Mouse (Mus musculus): ENCODE data around the gene Ankrd50. TPM values are rescaled to one million over a fixed set of nuclear protein-coding genes. Genes with fewer than 3 reads are reported as not detected.
A peak's percentile ranks its signal among the peaks of the same experiment; 100 is the strongest.

Ankrd50 gene
- polyA plus RNA-seq, 1 experiment from 2014 or later, result 24.4 TPM

- H3K27ac ChIP-seq (replicated peaks), result no peak overlapping the region
- no peaks in the 10 kb centered on the region for H3K9me3 ChIP-seq (replicated peaks)
- no peak overlapping the region for H3K4me3 ChIP-seq (replicated peaks)
- no peak overlapping the region for H3K9ac ChIP-seq
- WGBS, result 85% methylated on average over 6 of the region's 6 CpGs
- no peaks in the 10 kb centered on the region for H3K36me3 ChIP-seq
- H3K4me1 ChIP-seq, result peaks cover 6% of the 10 kb centered on the region; the same call in 1 of the 2 replicates
- ATAC-seq (ENCODE audit: insufficient number of reproducible peaks, low FRiP score, low TSS enrichment, low read depth), result no peak
- no peak overlapping the region for H3K4me2 ChIP-seq (replicated peaks)
- no peaks in the 10 kb centered on the region for H3K27me3 ChIP-seq
Observed at GRCm38 (mm10) chr3:38435828-38436227, 48.8 kb downstream of the Ankrd50 start.

- no peaks in the 10 kb centered on the region for H3K9me3 ChIP-seq (replicated peaks)
- H3K4me3 ChIP-seq (replicated peaks), result no peak overlapping the region
- no peaks in the 10 kb centered on the region for H3K27me3 ChIP-seq
- H3K4me1 ChIP-seq, result peaks cover 6% of the 10 kb centered on the region; the same call in 1 of the 2 replicates
- no peaks in the 10 kb centered on the region for H3K36me3 ChIP-seq
- no peak overlapping the region for H3K9ac ChIP-seq
- no peak for ATAC-seq (ENCODE audit: insufficient number of reproducible peaks, low FRiP score, low TSS enrichment, low read depth)
- WGBS, result 94% methylated on average over 2 of the region's 2 CpGs
- H3K27ac ChIP-seq (replicated peaks), result no peak overlapping the region
- H3K4me2 ChIP-seq (replicated peaks), result no peak overlapping the region
Observed at GRCm38 (mm10) chr3:38434486-38434885, 50.2 kb downstream of the Ankrd50 start.

GRCm38 (mm10) chr3:38433495-38434464 is 50.9 kb downstream of the Ankrd50 start:
- no peak overlapping the region for H3K4me2 ChIP-seq (replicated peaks)
- no peak overlapping the region for H3K9ac ChIP-seq
- H3K36me3 ChIP-seq, result no peaks in the 10 kb centered on the region
- no peaks in the 10 kb centered on the region for H3K9me3 ChIP-seq (replicated peaks)
- no peak for ATAC-seq (ENCODE audit: insufficient number of reproducible peaks, low FRiP score, low TSS enrichment, low read depth)
- 25% methylated on average over 11 of the region's 11 CpGs for WGBS
- H3K27me3 ChIP-seq, result no peaks in the 10 kb centered on the region
- no peak overlapping the region for H3K27ac ChIP-seq (replicated peaks)
- H3K4me3 ChIP-seq (replicated peaks), result no peak overlapping the region
- peaks cover 6% of the 10 kb centered on the region; the same call in 1 of the 2 replicates for H3K4me1 ChIP-seq

- no peaks in the 10 kb centered on the region for H3K27me3 ChIP-seq
- no peak for ATAC-seq (ENCODE audit: insufficient number of reproducible peaks, low FRiP score, low TSS enrichment, low read depth)
- no peak overlapping the region for H3K4me3 ChIP-seq (replicated peaks)
- no peak overlapping the region for H3K27ac ChIP-seq (replicated peaks)
- no peaks in the 10 kb centered on the region for H3K36me3 ChIP-seq
- peaks cover 6% of the 10 kb centered on the region; the same call in 1 of the 2 replicates for H3K4me1 ChIP-seq
- WGBS, result 67% methylated on average over 5 of the region's 5 CpGs
- H3K4me2 ChIP-seq (replicated peaks), result no peak overlapping the region
- H3K9me3 ChIP-seq (replicated peaks), result no peaks in the 10 kb centered on the region
- no peak overlapping the region for H3K9ac ChIP-seq
Observed at GRCm38 (mm10) chr3:38431461-38431860, 53.2 kb downstream of the Ankrd50 start.

- 82% methylated on average over 6 of the region's 6 CpGs for WGBS
- ATAC-seq (ENCODE audit: insufficient number of reproducible peaks, low FRiP score, low TSS enrichment, low read depth), result no peak
- Histone ChIP-seq H3K4me2 (replicated peaks) (no peak overlapping the region), H3K27me3 (no peaks in the 10 kb centered on the region), H3K9ac (no peak overlapping the region), H3K9me3 (replicated peaks) (no peaks in the 10 kb centered on the region), H3K36me3 (no peaks in the 10 kb centered on the region), H3K4me3 (replicated peaks) (no peak overlapping the region), H3K27ac (replicated peaks) (no peak overlapping the region), H3K4me1 (peaks cover 6% of the 10 kb centered on the region; the same call in 1 of the 2 replicates)
Observed at GRCm38 (mm10) chr3:38431042-38431441, 53.6 kb downstream of the Ankrd50 start.

GRCm38 (mm10) chr3:38427200-38427599 is 57.4 kb downstream of the Ankrd50 start:
- Histone ChIP-seq H3K4me2 (replicated peaks) (no peak overlapping the region), H3K4me1 (no peaks in the 10 kb centered on the region), H3K9ac (no peak overlapping the region), H3K36me3 (no peaks in the 10 kb centered on the region), H3K9me3 (replicated peaks) (no peaks in the 10 kb centered on the region), H3K27me3 (no peaks in the 10 kb centered on the region), H3K4me3 (replicated peaks) (no peak overlapping the region), H3K27ac (replicated peaks) (no peak overlapping the region)
- 85% methylated on average over 1 of the region's 1 CpGs for WGBS
- ATAC-seq (ENCODE audit: insufficient number of reproducible peaks, low FRiP score, low TSS enrichment, low read depth), result no peak

- H3K4me2 ChIP-seq (replicated peaks), result no peak overlapping the region
- 72% methylated on average over 4 of the region's 4 CpGs for WGBS
- no peaks in the 10 kb centered on the region for H3K27me3 ChIP-seq
- no peak overlapping the region for H3K9ac ChIP-seq
- ATAC-seq (ENCODE audit: insufficient number of reproducible peaks, low FRiP score, low TSS enrichment, low read depth), result no peak
- H3K9me3 ChIP-seq (replicated peaks), result no peaks in the 10 kb centered on the region
- H3K4me1 ChIP-seq, result no peaks in the 10 kb centered on the region
- H3K4me3 ChIP-seq (replicated peaks), result no peak overlapping the region
- H3K27ac ChIP-seq (replicated peaks), result no peak overlapping the region
- no peaks in the 10 kb centered on the region for H3K36me3 ChIP-seq
Observed at GRCm38 (mm10) chr3:38423966-38424365, 60.7 kb downstream of the Ankrd50 start.

GRCm38 (mm10) chr3:38419896-38420295 is 64.7 kb downstream of the Ankrd50 start:
- peaks cover 3% of the 10 kb centered on the region; the same call in 1 of the 2 replicates for H3K4me1 ChIP-seq
- no peaks in the 10 kb centered on the region for H3K9me3 ChIP-seq (replicated peaks)
- no peaks in the 10 kb centered on the region for H3K36me3 ChIP-seq
- H3K27ac ChIP-seq (replicated peaks), result no peak overlapping the region
- no peak overlapping the region for H3K4me3 ChIP-seq (replicated peaks)
- no peak overlapping the region for H3K9ac ChIP-seq
- 82% methylated on average over 3 of the region's 3 CpGs for WGBS
- H3K27me3 ChIP-seq, result no peaks in the 10 kb centered on the region
- no peak overlapping the region for H3K4me2 ChIP-seq (replicated peaks)
- no peak for ATAC-seq (ENCODE audit: insufficient number of reproducible peaks, low FRiP score, low TSS enrichment, low read depth)

GRCm38 (mm10) chr3:38415292-38415930 is 69.2 kb downstream of the Ankrd50 start:
- peak; percentile 60; the same call in 1 of the 2 replicates for ATAC-seq (ENCODE audit: insufficient number of reproducible peaks, low FRiP score, low TSS enrichment, low read depth)
- peaks cover 3% of the 10 kb centered on the region; the same call in 1 of the 2 replicates for H3K4me1 ChIP-seq
- H3K4me3 ChIP-seq (replicated peaks), result no peak overlapping the region
- no peak overlapping the region for H3K4me2 ChIP-seq (replicated peaks)
- H3K27me3 ChIP-seq, result no peaks in the 10 kb centered on the region
- H3K36me3 ChIP-seq, result no peaks in the 10 kb centered on the region
- no peak overlapping the region for H3K9ac ChIP-seq
- H3K9me3 ChIP-seq (replicated peaks), result no peaks in the 10 kb centered on the region
- no peak overlapping the region for H3K27ac ChIP-seq (replicated peaks)
- WGBS, result 54% methylated on average over 2 of the region's 3 CpGs

All from embryonic facial prominence, embryonic 15.5 days (tissue).